Mouse (Mus musculus) testis, adult 2 months (tissue): ENCODE data around the gene Tmem178.

Source experiments
- CTCF ChIP-seq: fragments of 200-500 bp; IDR thresholded peaks from 2 replicates; pipeline ENCODE4 v1.5.1; 2012; ENCODE audit warnings: low read depth, mild to moderate bottlenecking, inconsistent platforms, low read length, moderate library complexity; ENCODE audit not compliant: control insufficient read depth, insufficient read depth, insufficient replicate concordance
- POLR2A ChIP-seq: fragments of 200-500 bp; IDR thresholded peaks from 2 replicates; pipeline ENCODE4 v1.6.1; 2012; ENCODE audit warnings: low read depth, mild to moderate bottlenecking, inconsistent platforms, low read length, moderate library complexity; ENCODE audit not compliant: control insufficient read depth

GRCm38 (mm10) chr17:81041662-81042061 lies 97.2 kb downstream of the Tmem178 start:
- TF ChIP-seq CTCF: no peak
- no peak for TF ChIP-seq POLR2A
